Mouse (Mus musculus) forebrain, postnatal 0 days (tissue): ENCODE measurements around the gene Slc4a11. TPM values are rescaled to one million over a fixed set of nuclear protein-coding genes. Genes with fewer than 3 reads are reported as not detected.

Experiments used
- ATAC-seq: fragments of 200-750 bp; cut with Nextera tagmentation; 2 replicates; pipeline ENCODE4 v1.8.0; 2017; ENCODE audit warnings: mild to moderate bottlenecking, moderate library complexity
- DNase-seq: peaks from one replicate; pipeline ENCODE4 v3.0.0-alpha.2; 2015
- H3K27ac ChIP-seq: fragments of 300-500 bp; sonication (generic); 2 replicates; pipeline ENCODE4 v1.5.1; 2014; ENCODE audit warnings: low read depth, mild to moderate bottlenecking, antibody characterized with exemption, low read length, moderate library complexity, mixed read lengths
- H3K27me3 ChIP-seq: fragments of 300-500 bp; sonication (generic); 2 replicates; pipeline ENCODE4 v1.6.1; 2014; ENCODE audit warnings: mild to moderate bottlenecking, low read length, mixed read lengths; ENCODE audit not compliant: insufficient read depth
- H3K36me3 ChIP-seq: fragments of 300-500 bp; sonication (generic); 2 replicates; pipeline ENCODE4 v1.6.1; 2014; ENCODE audit warnings: mild to moderate bottlenecking, moderate library complexity; ENCODE audit not compliant: insufficient read depth
- H3K4me1 ChIP-seq: fragments of 300-500 bp; sonication (generic); 2 replicates; pipeline ENCODE4 v1.6.1; 2014; ENCODE audit warnings: antibody characterized with exemption; ENCODE audit not compliant: insufficient read depth
- H3K4me2 ChIP-seq: fragments of 300-500 bp; sonication (generic); 2 replicates; pipeline ENCODE4 v1.6.1; 2014; ENCODE audit warnings: low read depth, mild to moderate bottlenecking, moderate library complexity
- H3K4me3 ChIP-seq: fragments of 300-500 bp; sonication (generic); 2 replicates; pipeline ENCODE4 v1.5.1; 2014; ENCODE audit warnings: low read depth, low read length, mixed read lengths
- H3K9ac ChIP-seq: fragments of 300-500 bp; sonication (generic); 2 replicates; pipeline ENCODE4 v1.6.1; 2014; ENCODE audit warnings: mild to moderate bottlenecking
- H3K9me3 ChIP-seq: fragments of 300-500 bp; sonication (generic); 2 replicates; pipeline ENCODE4 v1.6.1; 2016; ENCODE audit warnings: low read length
- CTCF ChIP-seq: sonication (generic); IDR thresholded peaks from 2 replicates; pipeline ENCODE4 v1.5.1; 2016; ENCODE audit warnings: antibody characterized with exemption, control low read depth, low read depth
- WGBS: fragments of 180-500 bp; shearing (Covaris S2); extraction: QIAGEN DNeasy Blood & Tissue Kit; methylation state at CpG from one replicate; pipeline ENCODE4 v1.1.7; 2014; 5-methylcytosine and 5-hydroxymethylcytosine counted together
- polyA plus RNA-seq: library from polyadenylated mRNA; unstranded; fragments of >200 nt; fragmentation: Nextera tagmentation; extraction: Ambion mirVana; gene quantifications from 2 replicates; pipeline ENCODE4 v1.2.1, GENCODE M21; 2015
- total RNA-seq: library from RNA; depleted of rRNA; stranded (reverse); fragments of >200 nt; gene quantifications from 2 replicates; pipeline ENCODE4 v1.2.3, GENCODE M21; 2014

Gene Slc4a11
- total and polyA plus RNA-seq, 2 experiments from 2014 or later, result 0.51 to 0.76 TPM

DNA sequence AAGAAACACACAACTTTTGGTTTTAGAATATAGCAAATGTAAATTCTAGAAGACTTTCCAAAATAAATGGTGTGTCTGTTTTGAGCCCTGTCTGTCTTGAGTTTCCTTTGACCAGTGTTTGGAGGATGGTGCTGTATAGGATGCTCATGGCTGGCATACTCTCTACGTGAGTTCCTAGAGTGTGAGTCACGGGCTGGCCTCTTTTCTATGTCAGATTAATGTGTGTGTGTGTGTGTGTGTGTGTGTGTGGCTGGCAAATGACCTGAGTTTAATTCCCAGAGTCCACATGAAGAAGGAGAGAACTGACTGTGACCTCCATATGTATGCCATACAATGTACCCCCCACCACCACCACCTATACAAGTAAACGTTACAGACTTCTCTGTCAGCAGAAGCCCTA, 15.8 kb downstream of the Slc4a11 start:
- Histone ChIP-seq H3K4me1 (no peaks in the 10 kb centered on the region), H3K9ac (no peak overlapping the region), H3K36me3 (peaks cover 76% of the 10 kb centered on the region), H3K4me2 (no peak overlapping the region), H3K27me3 (no peaks in the 10 kb centered on the region), H3K4me3 (no peak overlapping the region), H3K27ac (no peak overlapping the region), H3K9me3 (no peaks in the 10 kb centered on the region)
- 83% methylated on average over 3 of the region's 3 CpGs for WGBS
- ATAC-seq (no peak), DNase-seq (no peak)
- no peak for TF ChIP-seq CTCF

DNA sequence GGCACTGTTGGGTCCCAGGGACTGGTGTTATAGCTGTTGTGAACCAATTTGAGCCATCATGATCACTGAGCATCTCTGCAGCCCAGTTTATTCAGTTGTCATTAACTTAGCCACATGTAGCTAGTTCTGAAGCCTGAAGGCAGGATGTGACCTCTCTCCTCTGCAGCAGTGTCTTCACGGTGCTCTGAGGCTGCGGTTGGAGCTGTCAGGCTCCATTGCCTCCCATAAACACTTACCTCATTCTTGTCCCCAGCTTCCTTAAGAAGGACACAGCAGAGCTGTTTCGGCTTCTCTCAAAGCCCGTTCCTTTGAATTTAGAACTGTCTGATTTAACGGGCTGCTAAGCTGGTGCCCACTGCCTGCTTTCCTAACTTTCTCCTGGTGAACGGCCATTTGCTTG, 17.4 kb downstream of the Slc4a11 start:
- Histone ChIP-seq H3K4me1 (no peaks in the 10 kb centered on the region), H3K27ac (no peak overlapping the region), H3K9me3 (no peaks in the 10 kb centered on the region), H3K9ac (no peak overlapping the region), H3K4me3 (no peak overlapping the region), H3K36me3 (peaks cover 91% of the 10 kb centered on the region), H3K27me3 (no peaks in the 10 kb centered on the region), H3K4me2 (no peak overlapping the region)
- no peak for TF ChIP-seq CTCF
- 96% methylated on average over 6 of the region's 6 CpGs for WGBS
- no peak for DNase-seq
- ATAC-seq, result no peak

DNA sequence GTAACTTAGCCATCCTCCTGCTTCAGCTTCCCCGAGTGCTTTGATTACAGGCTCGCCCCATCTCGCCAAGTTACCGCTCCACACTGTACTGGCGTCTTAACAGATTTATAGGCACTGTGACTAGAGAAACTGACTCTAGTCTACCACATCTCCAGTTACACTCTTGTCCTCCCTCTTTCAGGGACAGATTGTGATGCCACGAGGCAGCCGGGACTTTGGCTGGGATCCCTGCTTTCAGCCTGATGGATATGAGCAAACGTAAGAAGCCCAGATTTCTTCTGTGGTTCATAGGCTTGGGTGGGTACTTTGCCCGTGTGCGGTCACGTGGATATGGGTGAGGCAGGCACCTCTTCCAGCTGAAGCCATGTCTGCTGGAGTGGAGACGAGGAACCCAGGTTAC, 18.2 kb downstream of the Slc4a11 start:
- no peaks in the 10 kb centered on the region for H3K27me3 ChIP-seq
- no peaks in the 10 kb centered on the region for H3K9me3 ChIP-seq
- TF ChIP-seq CTCF, result no peak
- H3K4me1 ChIP-seq, result no peaks in the 10 kb centered on the region
- ATAC-seq (no peak), DNase-seq (no peak)
- peaks cover 92% of the 10 kb centered on the region for H3K36me3 ChIP-seq
- no peak overlapping the region for H3K27ac ChIP-seq
- WGBS, result 86% methylated on average over 12 of the region's 12 CpGs
- H3K4me3 ChIP-seq, result no peak overlapping the region
- no peak overlapping the region for H3K9ac ChIP-seq
- no peak overlapping the region for H3K4me2 ChIP-seq

DNA sequence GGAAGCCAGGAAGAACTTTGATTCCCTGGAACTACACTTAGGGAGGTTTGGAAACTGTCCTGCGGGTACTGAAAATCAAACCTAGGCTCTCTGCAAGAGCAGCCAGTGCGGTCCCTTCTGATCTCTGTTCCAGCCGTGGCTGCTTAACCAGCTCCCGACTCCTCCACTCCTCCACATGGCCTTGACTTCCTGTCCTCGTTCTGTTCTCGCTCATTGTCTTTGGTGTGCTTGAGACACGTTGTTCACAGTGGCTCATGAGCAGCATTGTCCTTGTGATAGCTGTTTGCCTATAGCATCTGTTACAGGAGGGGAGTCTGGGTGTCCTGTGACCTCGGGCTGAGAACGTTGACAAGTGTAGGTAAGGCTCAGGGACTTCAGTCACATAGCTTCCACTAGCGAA, 20.1 kb downstream of the Slc4a11 start:
- DNase-seq, result no peak
- Histone ChIP-seq H3K4me2 (no peak overlapping the region), H3K4me1 (no peaks in the 10 kb centered on the region), H3K9ac (no peak overlapping the region), H3K4me3 (no peak overlapping the region), H3K9me3 (no peaks in the 10 kb centered on the region), H3K36me3 (peaks cover 94% of the 10 kb centered on the region), H3K27ac (no peak overlapping the region), H3K27me3 (no peaks in the 10 kb centered on the region)
- no peak for ATAC-seq
- no peak for TF ChIP-seq CTCF
- WGBS, result 91% methylated on average over 10 of the region's 10 CpGs

DNA sequence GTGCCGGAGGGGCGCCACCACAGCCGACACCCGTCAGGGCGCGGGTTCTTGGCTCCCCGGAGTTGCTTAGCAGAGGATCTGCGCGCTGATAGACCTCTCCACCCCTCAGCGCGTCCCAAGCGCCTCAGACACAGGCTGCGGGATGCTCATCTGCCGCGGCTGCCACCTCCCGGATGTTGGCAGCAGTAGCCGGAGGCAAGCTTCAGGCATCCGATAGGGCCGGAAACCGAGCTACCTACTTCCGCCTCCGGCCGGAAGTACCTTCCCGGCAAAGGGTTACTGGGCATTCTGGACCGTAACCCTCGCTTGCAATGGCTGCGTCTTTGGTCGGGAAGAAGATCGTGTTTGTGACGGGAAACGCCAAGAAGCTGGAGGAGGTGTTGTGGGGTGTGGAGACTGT, 29.8 kb downstream of the Slc4a11 start, which contains the start of gene Itpa:
Gene Itpa (plus strand): TSS at position 52 of the 400 bp plus-strand sequence.
- Histone ChIP-seq H3K27ac (peak within 1 kb of the TSS; percentile 82), H3K36me3 (peaks cover 11% of the 10 kb centered on the region), H3K9me3 (no peaks in the 10 kb centered on the region), H3K4me2 (peak within 1 kb of the TSS; percentile 69), H3K9ac (peak within 1 kb of the TSS; percentile 76), H3K4me1 (peaks cover 16% of the 10 kb centered on the region), H3K4me3 (peak within 1 kb of the TSS; percentile 61), H3K27me3 (no peaks in the 10 kb centered on the region)
- DNase-seq (peak; percentile 93), ATAC-seq (peak; percentile 79)
- WGBS, result under 1% methylated on average over 31 of the region's 31 CpGs
- TF ChIP-seq CTCF, result peak; percentile 81

DNA sequence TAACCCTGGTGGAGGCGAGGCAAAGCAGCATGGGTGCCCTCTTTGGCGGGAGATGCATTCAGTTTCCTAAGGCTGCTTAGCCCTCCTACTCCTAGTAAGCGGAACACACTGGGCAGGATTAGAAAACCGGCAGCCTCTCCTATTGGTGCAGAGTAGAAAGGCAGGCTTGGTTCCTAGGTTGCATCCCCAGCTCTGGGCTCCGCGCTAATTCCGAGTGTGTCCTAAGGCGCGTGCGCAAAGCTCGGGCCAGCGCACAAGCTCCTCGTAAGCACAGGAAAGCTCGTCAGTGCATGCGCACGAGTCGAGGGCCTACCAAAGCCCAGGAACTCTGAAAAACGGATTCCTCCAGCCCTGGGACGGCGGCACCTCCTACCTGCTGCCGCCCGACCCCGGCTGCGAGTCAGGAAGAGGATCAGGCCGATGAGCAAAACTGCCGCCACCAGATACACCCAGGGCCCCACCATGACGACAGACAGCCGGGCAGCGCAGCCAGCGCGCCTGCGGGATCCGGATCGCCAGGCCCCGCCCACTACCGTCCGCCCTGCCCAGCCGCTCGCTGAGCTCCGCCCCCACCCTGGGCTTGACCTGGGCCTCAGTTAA, 33.1 kb downstream of the Slc4a11 start, which contains the start of gene Ddrgk1:
Gene Ddrgk1 (minus strand): TSS at position 558 of the 600 bp plus-strand sequence.
- Histone ChIP-seq H3K4me3 (peak within 1 kb of the TSS; percentile 59), H3K4me2 (peak within 1 kb of the TSS; percentile 62), H3K9ac (peak within 1 kb of the TSS; percentile 89), H3K9me3 (no peaks in the 10 kb centered on the region), H3K27ac (peak within 1 kb of the TSS; percentile 99), H3K27me3 (no peaks in the 10 kb centered on the region), H3K4me1 (peaks cover 12% of the 10 kb centered on the region), H3K36me3 (peaks cover 22% of the 10 kb centered on the region)
- WGBS, result 1% methylated on average over 40 of the region's 40 CpGs
- TF ChIP-seq CTCF, result peak; percentile 53
- peak; percentile 97 for ATAC-seq
- DNase-seq, result peak; percentile 99

DNA sequence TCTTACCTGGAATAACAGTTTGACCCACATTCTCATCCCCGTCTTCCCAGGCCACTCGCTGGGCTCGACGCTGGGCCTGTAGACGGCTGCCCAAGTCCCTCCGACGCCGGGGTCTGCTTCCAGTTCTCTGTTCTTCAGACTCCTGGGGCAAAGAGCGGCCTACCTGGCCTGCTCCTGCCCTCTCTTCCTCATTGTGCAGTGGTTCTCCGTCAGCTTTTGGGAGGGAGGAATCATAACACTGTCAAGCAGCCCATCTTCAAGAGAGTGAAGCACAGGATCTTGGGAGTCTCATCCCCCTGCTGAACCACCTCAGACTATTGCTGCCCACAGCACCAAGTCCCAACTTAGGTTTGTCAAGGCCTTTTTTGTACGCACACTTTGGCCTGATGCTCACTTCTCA, 34.0 kb downstream of the Slc4a11 start:
- Histone ChIP-seq H3K4me3 (peak overlapping the region; percentile 59), H3K9ac (peak overlapping the region; percentile 89; the same call in 1 of the 2 replicates), H3K9me3 (no peaks in the 10 kb centered on the region), H3K36me3 (peaks cover 31% of the 10 kb centered on the region), H3K4me2 (peak overlapping the region; percentile 62), H3K4me1 (peaks cover 12% of the 10 kb centered on the region), H3K27ac (peak overlapping the region; percentile 99; the same call in 1 of the 2 replicates), H3K27me3 (no peaks in the 10 kb centered on the region)
- WGBS, result 84% methylated on average over 11 of the region's 11 CpGs
- no peak for TF ChIP-seq CTCF
- ATAC-seq (no peak), DNase-seq (no peak)
